Mouse (Mus musculus) forebrain, embryonic 11.5 days (tissue): ENCODE measurements around the gene Slc26a10. TPM values are rescaled to one million over a fixed set of nuclear protein-coding genes. Genes with fewer than 3 reads are reported as not detected.

Source experiments
- ATAC-seq: fragments of 200-750 bp; cut with Nextera tagmentation; replicated peaks from 2 replicates; pipeline ENCODE4 v1.8.0; 2017; ENCODE audit warnings: moderate TSS enrichment; ENCODE audit not compliant: low FRiP score
- DNase-seq: peaks from one replicate; pipeline ENCODE4 v3.0.0-alpha.2; 2017; ENCODE audit warnings: low spot score
- H3K27ac ChIP-seq: fragments of 300-500 bp; sonication (generic); 2 replicates; pipeline ENCODE4 v1.5.1; 2014; ENCODE audit warnings: low read depth, low read length
- H3K27me3 ChIP-seq: fragments of 300-500 bp; sonication (generic); 2 replicates; pipeline ENCODE4 v1.6.1; 2014; ENCODE audit warnings: mild to moderate bottlenecking, low read length, mixed read lengths; ENCODE audit not compliant: control insufficient read depth, insufficient read depth
- H3K36me3 ChIP-seq: fragments of 300-500 bp; sonication (generic); 2 replicates; pipeline ENCODE4 v1.6.1; 2014; ENCODE audit warnings: mild to moderate bottlenecking, low read length, moderate library complexity, mixed read lengths; ENCODE audit not compliant: control insufficient read depth, insufficient read depth
- H3K4me1 ChIP-seq: fragments of 300-500 bp; sonication (generic); replicated peaks from 2 replicates; pipeline ENCODE4 v1.6.1; 2014; ENCODE audit warnings: low read length, mixed read lengths; ENCODE audit not compliant: control insufficient read depth, insufficient read depth
- H3K4me2 ChIP-seq: fragments of 300-500 bp; sonication (generic); 2 replicates; pipeline ENCODE4 v1.6.1; 2014; ENCODE audit warnings: low read depth, mild to moderate bottlenecking, low read length, moderate library complexity, mixed read lengths; ENCODE audit not compliant: severe bottlenecking
- H3K4me3 ChIP-seq: fragments of 300-500 bp; sonication (generic); 2 replicates; pipeline ENCODE4 v1.5.1; 2014; ENCODE audit warnings: low read depth, low read length
- H3K9ac ChIP-seq: fragments of 300-500 bp; sonication (generic); 2 replicates; pipeline ENCODE4 v1.6.1; 2014; ENCODE audit warnings: low read length
- H3K9me3 ChIP-seq: fragments of 300-500 bp; sonication (generic); 2 replicates; pipeline ENCODE4 v1.6.1; 2016; ENCODE audit warnings: low read length, mixed read lengths; ENCODE audit not compliant: control insufficient read depth
- WGBS: fragments of 180-500 bp; shearing (Covaris S2); extraction: QIAGEN DNeasy Blood & Tissue Kit; methylation state at CpG from one replicate; pipeline ENCODE4 v1.1.7; 2014; 5-methylcytosine and 5-hydroxymethylcytosine counted together
- polyA plus RNA-seq: library from polyadenylated mRNA; unstranded; fragments of >200 nt; fragmentation: Nextera tagmentation; extraction: Ambion mirVana; gene quantifications from 2 replicates; pipeline ENCODE4 v1.2.1, GENCODE M21; 2014

Slc26a10 gene
- polyA plus RNA-seq: 0.93 and 1.1 TPM in 2 replicates

DNA sequence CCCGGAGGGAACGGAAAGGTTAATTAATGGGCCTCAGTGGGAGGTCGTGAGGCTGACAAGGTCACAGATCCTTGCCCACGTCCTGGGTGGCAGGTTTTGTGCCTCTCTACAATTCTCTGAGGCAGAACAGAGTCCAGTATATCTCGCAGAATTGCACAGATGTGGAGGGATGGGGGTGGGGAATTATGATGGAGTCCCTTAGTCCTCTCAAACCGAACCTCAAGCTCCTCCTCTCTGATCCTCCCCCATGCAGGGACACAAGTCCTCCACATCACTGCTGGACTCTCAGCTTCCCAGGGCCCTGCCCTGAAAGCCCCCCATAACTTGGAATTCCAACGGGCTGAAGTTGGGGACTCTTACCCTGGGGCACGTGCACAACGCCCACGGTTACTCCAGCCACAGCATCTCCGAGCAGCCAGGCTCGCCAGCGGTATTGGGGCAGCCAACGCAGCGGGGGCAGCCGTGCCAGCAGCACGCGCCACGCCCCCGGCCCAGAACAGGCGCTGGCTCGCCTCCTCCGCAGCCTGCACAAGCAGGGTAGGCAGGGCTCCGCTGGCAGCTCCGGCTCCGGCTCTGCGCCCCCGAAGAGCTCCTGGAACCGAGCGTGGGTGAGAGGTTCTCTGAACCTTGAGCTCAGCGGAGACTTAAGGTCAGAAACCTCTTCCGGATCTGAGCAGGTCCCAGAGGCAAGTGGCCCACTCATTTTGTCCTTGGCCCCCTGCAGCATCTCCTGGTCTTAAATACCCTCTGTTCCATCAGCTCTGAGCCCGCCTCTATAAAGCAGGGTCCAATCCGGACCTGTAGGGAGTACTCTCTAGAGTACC, at the start of gene Slc26a10:
Slc26a10 (minus strand) TSS at position 775 of the 824 bp plus-strand sequence.
- peak; percentile 74 for DNase-seq
- 1% methylated on average over 34 of the region's 34 CpGs for WGBS
- peaks cover 20% of the 10 kb centered on the region for H3K4me1 ChIP-seq
- ATAC-seq: no peak
- H3K4me2 ChIP-seq: peak within 1 kb of the TSS; percentile 38; the same call in 1 of the 2 replicates
- no peak within 1 kb of the TSS for H3K27ac ChIP-seq
- H3K36me3 ChIP-seq: no peaks in the 10 kb centered on the region
- peaks cover 43% of the 10 kb centered on the region for H3K27me3 ChIP-seq
- H3K9ac ChIP-seq: no peak within 1 kb of the TSS
- H3K4me3 ChIP-seq: peak within 1 kb of the TSS; percentile 10; the same call in 1 of the 2 replicates
- no peaks in the 10 kb centered on the region for H3K9me3 ChIP-seq

- H3K36me3 ChIP-seq: no peaks in the 10 kb centered on the region
- no peak overlapping the region for H3K4me2 ChIP-seq
- no peaks in the 10 kb centered on the region; the same call in 1 of the 2 replicates for H3K4me1 ChIP-seq
- no peaks in the 10 kb centered on the region for H3K27me3 ChIP-seq
- WGBS: 24% methylated on average over 4 of the region's 4 CpGs
- no peaks in the 10 kb centered on the region for H3K9me3 ChIP-seq
- ATAC-seq: peak; percentile 79
- H3K27ac ChIP-seq: no peak overlapping the region
- no peak overlapping the region for H3K4me3 ChIP-seq
- no peak overlapping the region for H3K9ac ChIP-seq
- no peak for DNase-seq
Observed at GRCm38 (mm10) chr10:127228897-127229296, 48.5 kb upstream of the Slc26a10 start.

GRCm38 (mm10) chr10:127227163-127227562, 46.7 kb upstream of the Slc26a10 start:
- H3K27me3 ChIP-seq: no peaks in the 10 kb centered on the region
- no peak overlapping the region for H3K9ac ChIP-seq
- H3K4me3 ChIP-seq: no peak overlapping the region
- no peaks in the 10 kb centered on the region for H3K36me3 ChIP-seq
- no peaks in the 10 kb centered on the region; the same call in 1 of the 2 replicates for H3K4me1 ChIP-seq
- DNase-seq (no peak), ATAC-seq (no peak)
- H3K9me3 ChIP-seq: no peaks in the 10 kb centered on the region
- 89% methylated on average over 8 of the region's 8 CpGs for WGBS
- H3K27ac ChIP-seq: no peak overlapping the region
- no peak overlapping the region for H3K4me2 ChIP-seq

DNA sequence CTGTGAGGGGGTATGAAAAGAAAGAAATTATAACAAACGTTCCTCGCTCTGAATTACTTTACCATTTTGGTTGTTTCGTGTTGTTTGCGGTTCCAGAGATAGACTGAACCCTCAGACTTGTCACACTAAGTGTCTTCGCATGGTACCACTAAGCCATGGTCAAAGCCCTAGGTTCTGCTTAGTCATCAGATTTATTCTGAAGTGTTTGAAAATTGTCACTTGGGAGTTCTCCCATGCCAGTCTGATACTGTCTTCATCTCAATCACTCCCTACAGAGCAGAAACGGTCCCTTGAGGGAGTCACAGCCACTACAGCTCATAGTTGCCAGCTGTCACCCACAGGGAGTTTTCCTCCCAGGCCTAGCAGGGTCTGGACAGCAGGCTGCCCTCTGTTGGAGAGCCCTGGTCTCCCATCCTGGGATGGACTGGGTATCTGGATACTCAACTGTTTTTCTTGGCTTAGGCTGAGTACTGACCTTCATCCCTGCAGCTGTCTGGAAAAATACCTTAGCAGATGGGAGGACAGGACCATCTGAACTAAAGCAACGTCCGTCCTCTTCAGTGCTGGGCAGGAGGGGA, 46.0 kb upstream of the Slc26a10 start:
- Histone ChIP-seq H3K9ac (0 out of 2 replicates have a peak overlapping the region, but pooled peaks have one; percentile 20), H3K9me3 (no peaks in the 10 kb centered on the region), H3K36me3 (no peaks in the 10 kb centered on the region), H3K4me2 (no peak overlapping the region), H3K27ac (no peak overlapping the region), H3K27me3 (no peaks in the 10 kb centered on the region), H3K4me3 (no peak overlapping the region), H3K4me1 (no peaks in the 10 kb centered on the region; the same call in 1 of the 2 replicates)
- ATAC-seq: no peak
- no peak for DNase-seq
- 73% methylated on average over 8 of the region's 8 CpGs for WGBS

- Histone ChIP-seq H3K4me2 (no peak overlapping the region), H3K27ac (no peak overlapping the region), H3K9me3 (no peaks in the 10 kb centered on the region), H3K9ac (no peak overlapping the region), H3K4me3 (no peak overlapping the region), H3K4me1 (no peaks in the 10 kb centered on the region; the same call in 1 of the 2 replicates), H3K27me3 (no peaks in the 10 kb centered on the region), H3K36me3 (no peaks in the 10 kb centered on the region)
- DNase-seq: no peak
- no peak for ATAC-seq
- WGBS: 32% methylated on average over 10 of the region's 10 CpGs
Observed at GRCm38 (mm10) chr10:127225732-127226131, 45.3 kb upstream of the Slc26a10 start.

DNA sequence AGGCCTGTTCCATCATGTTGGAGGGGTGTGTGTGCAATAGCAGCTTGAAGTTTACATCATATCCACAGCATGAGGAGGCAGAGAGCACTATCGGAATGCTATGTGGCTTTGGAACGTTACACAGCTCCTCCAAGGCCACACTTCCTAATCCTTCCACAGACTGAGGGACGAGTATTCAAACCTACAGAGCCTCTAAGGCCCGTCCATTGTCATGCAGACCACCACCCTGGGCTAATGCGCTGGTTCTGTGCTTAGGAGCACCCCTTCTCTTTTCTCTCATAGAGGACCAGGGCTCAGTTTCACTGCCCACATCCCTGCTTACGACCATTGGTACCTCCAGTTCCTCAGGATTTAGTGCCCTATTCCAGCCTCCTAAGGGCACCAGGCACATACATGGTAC, 44.8 kb upstream of the Slc26a10 start:
- no peak for ATAC-seq
- H3K9ac ChIP-seq: no peak overlapping the region
- no peaks in the 10 kb centered on the region for H3K9me3 ChIP-seq
- WGBS: 28% methylated on average over 6 of the region's 6 CpGs
- no peak overlapping the region for H3K27ac ChIP-seq
- no peak for DNase-seq
- no peaks in the 10 kb centered on the region; the same call in 1 of the 2 replicates for H3K4me1 ChIP-seq
- no peaks in the 10 kb centered on the region for H3K36me3 ChIP-seq
- no peak overlapping the region for H3K4me2 ChIP-seq
- no peak overlapping the region for H3K4me3 ChIP-seq
- H3K27me3 ChIP-seq: no peaks in the 10 kb centered on the region

- Histone ChIP-seq H3K4me3 (no peak overlapping the region), H3K9ac (no peak overlapping the region), H3K4me2 (no peak overlapping the region), H3K27ac (no peak overlapping the region), H3K36me3 (no peaks in the 10 kb centered on the region), H3K27me3 (no peaks in the 10 kb centered on the region), H3K4me1 (no peaks in the 10 kb centered on the region), H3K9me3 (no peaks in the 10 kb centered on the region)
- 89% methylated on average over 2 of the region's 2 CpGs for WGBS
- DNase-seq (no peak), ATAC-seq (no peak)
Observed at GRCm38 (mm10) chr10:127218339-127218738, 37.9 kb upstream of the Slc26a10 start.

- DNase-seq (no peak), ATAC-seq (no peak)
- no peak overlapping the region for H3K4me3 ChIP-seq
- no peak overlapping the region for H3K9ac ChIP-seq
- no peak overlapping the region for H3K27ac ChIP-seq
- no peaks in the 10 kb centered on the region for H3K9me3 ChIP-seq
- no peak overlapping the region for H3K4me2 ChIP-seq
- H3K27me3 ChIP-seq: no peaks in the 10 kb centered on the region
- H3K36me3 ChIP-seq: no peaks in the 10 kb centered on the region
- H3K4me1 ChIP-seq: no peaks in the 10 kb centered on the region
Observed at GRCm38 (mm10) chr10:127217177-127217576, 36.7 kb upstream of the Slc26a10 start.
